Mouse (Mus musculus): Measurements from ENCODE around the gene Chmp2b. TPM values are rescaled to one million over a fixed set of nuclear protein-coding genes. Genes with fewer than 3 reads are reported as not detected.

Gene Chmp2b
- 108 and 111 TPM in 2 replicates for polyA plus RNA-seq (2014; fragmentation: Nextera tagmentation; extraction: Ambion mirVana)

GRCm38 (mm10) chr16:65561963-65562863 is at the start of gene Chmp2b:
Chmp2b (minus strand) TSS chr16:65562726.
- WGBS: under 1% methylated on average over 65 of the region's 69 CpGs
- Histone ChIP-seq H3K9ac (ENCODE audit: low read length) (peak within 1 kb of the TSS; percentile 91), H3K36me3 (ENCODE audit: control insufficient read depth, insufficient read depth, low read length) (no peaks in the 10 kb centered on the region), H3K4me3 (ENCODE audit: low read depth, low read length) (peak within 1 kb of the TSS; percentile 94), H3K27me3 (replicated peaks; ENCODE audit: control insufficient read depth, insufficient read depth, low read length) (no peaks in the 10 kb centered on the region), H3K9me3 (ENCODE audit: control insufficient read depth, low read length) (no peaks in the 10 kb centered on the region), H3K4me1 (replicated peaks; ENCODE audit: control insufficient read depth, insufficient read depth, low read length) (0 out of 2 replicates have a peak, but pooled peaks cover 3% of the 10 kb centered on the region), H3K27ac (ENCODE audit: low read depth) (peak within 1 kb of the TSS; percentile 47), H3K4me2 (ENCODE audit: low read length) (peak within 1 kb of the TSS; percentile 69)
- ATAC-seq (replicated peaks; ENCODE audit: low FRiP score, low TSS enrichment, low read depth) (peak; percentile 83), DNase-seq (ENCODE audit: low spot score) (peak; percentile 88)

DNA sequence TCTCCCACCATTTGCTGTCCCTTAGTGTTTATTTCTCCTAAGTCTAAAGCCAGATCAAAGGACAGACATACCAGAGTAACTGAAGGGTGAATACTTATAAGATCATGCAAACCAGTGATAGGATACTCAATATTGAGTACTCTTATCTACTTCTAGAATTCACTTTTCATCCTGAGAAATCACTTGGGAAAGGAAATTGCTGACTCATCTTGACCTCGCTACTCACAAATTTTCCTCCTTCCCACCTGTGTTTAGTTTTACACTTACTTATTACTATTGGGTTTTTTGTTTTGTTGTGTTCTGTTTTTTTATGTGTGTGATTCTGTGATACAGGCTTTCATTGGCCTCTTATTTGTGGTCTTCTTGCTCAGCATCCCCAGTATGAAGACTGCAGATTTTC is 49.2 kb upstream of the Chmp2b start:
- H3K4me3 ChIP-seq (ENCODE audit: low read depth, low read length): no peak overlapping the region
- no peak for ATAC-seq (replicated peaks; ENCODE audit: low FRiP score, low TSS enrichment, low read depth)
- 95% methylated on average over 1 of the region's 1 CpGs for WGBS
- no peaks in the 10 kb centered on the region for H3K9me3 ChIP-seq (ENCODE audit: control insufficient read depth, low read length)
- no peaks in the 10 kb centered on the region for H3K4me1 ChIP-seq (replicated peaks; ENCODE audit: control insufficient read depth, insufficient read depth, low read length)
- H3K36me3 ChIP-seq (ENCODE audit: control insufficient read depth, insufficient read depth, low read length): no peaks in the 10 kb centered on the region
- H3K9ac ChIP-seq (ENCODE audit: low read length): no peak overlapping the region
- H3K27ac ChIP-seq (ENCODE audit: low read depth): no peak overlapping the region
- DNase-seq (ENCODE audit: low spot score): no peak
- H3K27me3 ChIP-seq (replicated peaks; ENCODE audit: control insufficient read depth, insufficient read depth, low read length): no peaks in the 10 kb centered on the region
- H3K4me2 ChIP-seq (ENCODE audit: low read length): no peak overlapping the region

- Histone ChIP-seq H3K27me3 (replicated peaks; ENCODE audit: control insufficient read depth, insufficient read depth, low read length) (no peaks in the 10 kb centered on the region), H3K27ac (ENCODE audit: low read depth) (no peak overlapping the region), H3K9ac (ENCODE audit: low read length) (no peak overlapping the region), H3K4me2 (ENCODE audit: low read length) (no peak overlapping the region), H3K36me3 (ENCODE audit: control insufficient read depth, insufficient read depth, low read length) (no peaks in the 10 kb centered on the region), H3K9me3 (ENCODE audit: control insufficient read depth, low read length) (no peaks in the 10 kb centered on the region), H3K4me1 (replicated peaks; ENCODE audit: control insufficient read depth, insufficient read depth, low read length) (no peaks in the 10 kb centered on the region), H3K4me3 (ENCODE audit: low read depth, low read length) (no peak overlapping the region)
- 88% methylated on average over 4 of the region's 4 CpGs for WGBS
- no peak for DNase-seq (ENCODE audit: low spot score)
- no peak for ATAC-seq (replicated peaks; ENCODE audit: low FRiP score, low TSS enrichment, low read depth)
Observed at GRCm38 (mm10) chr16:65600798-65601197, 38.3 kb upstream of the Chmp2b start.

DNA sequence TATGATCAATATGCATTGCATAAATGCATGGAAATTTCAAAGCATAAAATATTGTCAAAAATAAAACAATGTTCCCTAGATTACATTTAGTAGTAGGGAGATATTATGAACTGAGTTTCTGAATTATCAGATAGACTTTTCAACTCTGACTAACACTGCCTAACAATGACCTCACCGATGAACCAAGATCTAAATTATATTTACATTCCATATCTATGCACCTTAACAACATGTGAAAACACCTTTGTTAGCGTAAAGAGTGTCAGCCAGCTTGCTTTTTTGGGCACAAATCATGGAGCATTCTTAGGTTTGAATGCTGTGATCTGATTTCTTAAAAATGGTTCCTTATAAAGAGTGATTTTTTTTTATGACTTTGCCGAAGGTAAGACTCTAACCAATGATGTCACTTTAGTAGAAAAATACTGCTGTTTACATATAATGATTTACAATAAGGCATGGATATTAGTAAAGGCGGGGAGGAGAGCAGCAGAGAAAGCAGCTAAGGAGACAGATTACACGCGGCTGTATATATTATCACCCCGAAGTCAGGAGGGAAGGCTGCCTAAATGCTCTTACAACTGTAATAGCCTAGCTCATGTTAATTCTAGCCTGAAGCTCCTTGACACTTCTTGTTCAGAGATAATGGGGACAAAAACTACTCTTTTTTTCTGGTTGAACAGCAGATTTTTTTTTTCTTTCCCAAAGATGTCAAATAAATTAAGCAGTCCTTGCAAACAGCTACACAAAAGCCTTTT is 23.8 kb upstream of the Chmp2b start:
- no peak overlapping the region for H3K4me3 ChIP-seq (ENCODE audit: low read depth, low read length)
- no peaks in the 10 kb centered on the region for H3K27me3 ChIP-seq (replicated peaks; ENCODE audit: control insufficient read depth, insufficient read depth, low read length)
- ATAC-seq (replicated peaks; ENCODE audit: low FRiP score, low TSS enrichment, low read depth): no peak
- H3K9ac ChIP-seq (ENCODE audit: low read length): no peak overlapping the region
- H3K9me3 ChIP-seq (ENCODE audit: control insufficient read depth, low read length): no peaks in the 10 kb centered on the region
- H3K4me2 ChIP-seq (ENCODE audit: low read length): no peak overlapping the region
- WGBS: 31% methylated on average over 7 of the region's 7 CpGs
- H3K27ac ChIP-seq (ENCODE audit: low read depth): no peak overlapping the region
- no peaks in the 10 kb centered on the region for H3K4me1 ChIP-seq (replicated peaks; ENCODE audit: control insufficient read depth, insufficient read depth, low read length)
- H3K36me3 ChIP-seq (ENCODE audit: control insufficient read depth, insufficient read depth, low read length): no peaks in the 10 kb centered on the region
- DNase-seq (ENCODE audit: low spot score): no peak

- H3K9me3 ChIP-seq (ENCODE audit: control insufficient read depth, low read length): no peaks in the 10 kb centered on the region
- no peaks in the 10 kb centered on the region for H3K36me3 ChIP-seq (ENCODE audit: control insufficient read depth, insufficient read depth, low read length)
- no peak overlapping the region for H3K4me2 ChIP-seq (ENCODE audit: low read length)
- 83% methylated on average over 2 of the region's 2 CpGs for WGBS
- H3K4me3 ChIP-seq (ENCODE audit: low read depth, low read length): no peak overlapping the region
- no peaks in the 10 kb centered on the region for H3K27me3 ChIP-seq (replicated peaks; ENCODE audit: control insufficient read depth, insufficient read depth, low read length)
- DNase-seq (ENCODE audit: low spot score) (no peak), ATAC-seq (replicated peaks; ENCODE audit: low FRiP score, low TSS enrichment, low read depth) (no peak)
- H3K9ac ChIP-seq (ENCODE audit: low read length): no peak overlapping the region
- H3K4me1 ChIP-seq (replicated peaks; ENCODE audit: control insufficient read depth, insufficient read depth, low read length): no peaks in the 10 kb centered on the region
- no peak overlapping the region for H3K27ac ChIP-seq (ENCODE audit: low read depth)
Observed at GRCm38 (mm10) chr16:65585699-65586098, 23.2 kb upstream of the Chmp2b start.

GRCm38 (mm10) chr16:65577298-65578029 is 14.9 kb upstream of the Chmp2b start:
- Histone ChIP-seq H3K27me3 (replicated peaks; ENCODE audit: control insufficient read depth, insufficient read depth, low read length) (no peaks in the 10 kb centered on the region), H3K9me3 (ENCODE audit: control insufficient read depth, low read length) (no peaks in the 10 kb centered on the region), H3K4me2 (ENCODE audit: low read length) (no peak overlapping the region), H3K27ac (ENCODE audit: low read depth) (no peak overlapping the region), H3K36me3 (ENCODE audit: control insufficient read depth, insufficient read depth, low read length) (no peaks in the 10 kb centered on the region), H3K4me1 (replicated peaks; ENCODE audit: control insufficient read depth, insufficient read depth, low read length) (no peaks in the 10 kb centered on the region), H3K4me3 (ENCODE audit: low read depth, low read length) (no peak overlapping the region), H3K9ac (ENCODE audit: low read length) (no peak overlapping the region)
- WGBS: 62% methylated on average over 6 of the region's 6 CpGs
- DNase-seq (ENCODE audit: low spot score): no peak
- ATAC-seq (replicated peaks; ENCODE audit: low FRiP score, low TSS enrichment, low read depth): no peak

DNA sequence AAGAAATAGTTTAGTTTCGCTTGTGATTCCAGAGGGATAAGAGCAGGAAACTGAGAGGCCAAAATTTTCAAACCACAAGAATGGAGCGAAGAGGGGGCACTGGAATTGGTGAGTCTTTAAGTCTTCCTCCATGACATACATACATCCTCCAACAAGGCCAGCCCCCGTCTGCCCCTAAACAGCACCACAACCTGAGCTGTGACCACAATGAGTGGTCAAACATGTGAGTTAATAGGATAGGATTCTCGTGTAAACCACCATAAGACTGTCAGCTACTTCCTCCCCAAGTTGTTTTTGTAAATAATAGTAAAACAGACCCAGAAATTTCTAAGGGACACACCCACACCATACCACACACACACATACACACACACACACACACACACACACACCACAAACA is 6.3 kb upstream of the Chmp2b start:
- 81% methylated on average over 4 of the region's 4 CpGs for WGBS
- Histone ChIP-seq H3K27ac (ENCODE audit: low read depth) (no peak overlapping the region), H3K4me3 (ENCODE audit: low read depth, low read length) (no peak overlapping the region), H3K9me3 (ENCODE audit: control insufficient read depth, low read length) (no peaks in the 10 kb centered on the region), H3K4me2 (ENCODE audit: low read length) (no peak overlapping the region), H3K4me1 (replicated peaks; ENCODE audit: control insufficient read depth, insufficient read depth, low read length) (no peaks in the 10 kb centered on the region), H3K27me3 (replicated peaks; ENCODE audit: control insufficient read depth, insufficient read depth, low read length) (no peaks in the 10 kb centered on the region), H3K9ac (ENCODE audit: low read length) (no peak overlapping the region), H3K36me3 (ENCODE audit: control insufficient read depth, insufficient read depth, low read length) (no peaks in the 10 kb centered on the region)
- no peak for ATAC-seq (replicated peaks; ENCODE audit: low FRiP score, low TSS enrichment, low read depth)
- no peak for DNase-seq (ENCODE audit: low spot score)

GRCm38 (mm10) chr16:65564951-65565350 is 2.4 kb upstream of the Chmp2b start:
- Histone ChIP-seq H3K4me3 (ENCODE audit: low read depth, low read length) (no peak overlapping the region), H3K27ac (ENCODE audit: low read depth) (no peak overlapping the region), H3K27me3 (replicated peaks; ENCODE audit: control insufficient read depth, insufficient read depth, low read length) (no peaks in the 10 kb centered on the region), H3K4me2 (ENCODE audit: low read length) (no peak overlapping the region), H3K4me1 (replicated peaks; ENCODE audit: control insufficient read depth, insufficient read depth, low read length) (0 out of 2 replicates have a peak, but pooled peaks cover 3% of the 10 kb centered on the region), H3K9ac (ENCODE audit: low read length) (no peak overlapping the region), H3K9me3 (ENCODE audit: control insufficient read depth, low read length) (no peaks in the 10 kb centered on the region), H3K36me3 (ENCODE audit: control insufficient read depth, insufficient read depth, low read length) (no peaks in the 10 kb centered on the region)
- ATAC-seq (replicated peaks; ENCODE audit: low FRiP score, low TSS enrichment, low read depth): peak; percentile 50; the same call in 1 of the 2 replicates
- DNase-seq (ENCODE audit: low spot score): no peak
- 70% methylated on average over 1 of the region's 1 CpGs for WGBS

Measured in intestine, embryonic 14.5 days (tissue).